Mouse (Mus musculus): ENCODE results near the gene Slc8a1. TPM values are rescaled to one million over a fixed set of nuclear protein-coding genes. Genes with fewer than 3 reads are reported as not detected.

Gene Slc8a1
- polyA plus RNA-seq, 1 experiment, result 2.1 TPM

DNA sequence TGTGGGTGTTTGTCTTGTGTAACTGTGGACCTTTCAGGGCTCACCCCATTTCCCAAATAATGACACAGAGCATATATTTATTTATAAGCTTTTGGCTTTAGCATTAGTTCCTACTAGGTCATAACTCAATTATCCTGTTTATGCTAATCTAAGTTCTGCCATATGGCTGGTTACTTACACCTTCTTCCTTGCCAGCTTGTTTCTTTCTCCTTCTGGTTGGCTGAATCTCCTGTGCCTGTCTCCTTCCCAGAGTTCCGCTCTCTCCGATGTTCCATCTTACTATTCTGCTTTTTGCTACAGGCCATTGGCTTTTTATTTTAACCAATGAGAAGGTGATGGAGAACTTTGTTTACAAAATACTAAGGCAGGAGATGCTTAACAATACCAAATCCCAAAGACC lies 374.8 kb downstream of the Slc8a1 start:
- Histone ChIP-seq H3K4me3 (ENCODE audit: insufficient read depth, poor library complexity, severe bottlenecking) (no peak overlapping the region), H3K27me3 (ENCODE audit: control insufficient read depth, insufficient read depth, insufficient read length) (no peaks in the 10 kb centered on the region), H3K36me3 (ENCODE audit: control insufficient read depth, insufficient read depth) (no peaks in the 10 kb centered on the region), H3K79me3 (ENCODE audit: low read depth) (no peaks in the 10 kb centered on the region), H3K79me2 (ENCODE audit: control insufficient read depth, insufficient read depth) (no peaks in the 10 kb centered on the region), H3ac (ENCODE audit: control insufficient read depth, insufficient read length, low read depth) (no peak overlapping the region)
- TF ChIP-seq CTCF (IDR thresholded peaks at IDR 0.05; ENCODE audit: control insufficient read depth, insufficient read depth, insufficient read length) (no peak), CEBPB (IDR thresholded peaks at IDR 0.05; ENCODE audit: low read depth) (no peak), MYOD1 (IDR thresholded peaks at IDR 0.05; ENCODE audit: control insufficient read depth, insufficient read length, low read depth) (no peak), FOSL1 (IDR thresholded peaks at IDR 0.05; ENCODE audit: insufficient read depth, low read length, poor library complexity, severe bottlenecking) (no peak), MYOG (IDR thresholded peaks at IDR 0.05; ENCODE audit: control insufficient read depth, extremely low read depth, insufficient read length) (no peak), MAX (IDR thresholded peaks at IDR 0.05) (no peak), USF1 (IDR thresholded peaks at IDR 0.05; ENCODE audit: low read depth) (no peak)

DNA sequence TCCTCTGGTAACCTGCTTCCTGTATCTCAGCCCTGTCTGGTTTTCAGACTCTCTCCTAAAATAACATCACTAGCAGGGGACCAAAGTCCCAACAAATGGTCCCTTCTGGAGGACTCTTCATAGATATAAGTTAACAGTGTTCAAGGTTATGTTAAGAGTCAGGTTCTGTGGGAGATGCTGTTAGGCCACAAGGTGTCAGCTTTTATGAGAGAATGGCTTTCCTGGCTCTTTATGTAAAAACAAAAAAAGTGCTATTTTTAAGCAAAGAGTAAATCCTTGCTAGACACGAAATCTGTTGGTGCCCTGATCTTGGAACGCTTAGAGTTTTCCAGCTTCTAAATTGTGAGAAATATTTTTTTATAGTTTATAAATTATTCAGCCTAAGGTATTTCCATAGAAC lies 377.6 kb downstream of the Slc8a1 start:
- H3K79me2 ChIP-seq (ENCODE audit: control insufficient read depth, insufficient read depth), result no peaks in the 10 kb centered on the region

DNA sequence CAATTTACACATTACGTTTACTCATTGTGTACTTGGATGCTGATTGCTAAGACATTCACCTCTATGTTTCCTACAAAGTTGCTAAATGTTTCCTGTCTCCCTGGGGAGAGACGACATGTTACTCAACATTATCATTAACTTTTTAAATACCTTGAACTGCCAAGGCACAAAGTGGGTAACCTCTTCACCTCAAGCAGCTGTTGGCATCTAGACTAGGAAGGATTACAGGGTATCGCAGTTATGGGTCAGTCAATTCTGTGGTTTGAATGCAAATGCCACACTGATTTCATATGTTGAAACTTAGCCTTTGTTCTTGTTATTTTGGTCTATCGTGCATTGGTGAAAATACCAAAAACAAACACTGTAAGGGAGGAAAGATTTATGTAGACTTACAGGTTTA lies 378.1 kb downstream of the Slc8a1 start:
- TF ChIP-seq MYOG (IDR thresholded peaks at IDR 0.05; ENCODE audit: control insufficient read depth, extremely low read depth, insufficient read length), result no peak
- no peak for TF ChIP-seq CEBPB (IDR thresholded peaks at IDR 0.05; ENCODE audit: low read depth)
- no peak for TF ChIP-seq MAX (IDR thresholded peaks at IDR 0.05)
- peak; percentile 39 for TF ChIP-seq MYOD1 (IDR thresholded peaks at IDR 0.05; ENCODE audit: control insufficient read depth, insufficient read length, low read depth)
- no peak for TF ChIP-seq CTCF (IDR thresholded peaks at IDR 0.05; ENCODE audit: control insufficient read depth, insufficient read depth, insufficient read length)
- no peak for TF ChIP-seq USF1 (IDR thresholded peaks at IDR 0.05; ENCODE audit: low read depth)
- no peak for TF ChIP-seq FOSL1 (IDR thresholded peaks at IDR 0.05; ENCODE audit: insufficient read depth, low read length, poor library complexity, severe bottlenecking)
- no peak overlapping the region for H3K4me3 ChIP-seq (ENCODE audit: insufficient read depth, poor library complexity, severe bottlenecking)
- no peaks in the 10 kb centered on the region for H3K79me3 ChIP-seq (ENCODE audit: low read depth)
- H3K36me3 ChIP-seq (ENCODE audit: control insufficient read depth, insufficient read depth), result no peaks in the 10 kb centered on the region
- no peaks in the 10 kb centered on the region for H3K27me3 ChIP-seq (ENCODE audit: control insufficient read depth, insufficient read depth, insufficient read length)
- H3ac ChIP-seq (ENCODE audit: control insufficient read depth, insufficient read length, low read depth), result no peak overlapping the region
- no peaks in the 10 kb centered on the region for H3K79me2 ChIP-seq (ENCODE audit: control insufficient read depth, insufficient read depth)

More for the DNA sequence above, 377.6 kb downstream of the Slc8a1 start:
- no peaks in the 10 kb centered on the region for H3K27me3 ChIP-seq (ENCODE audit: control insufficient read depth, insufficient read depth, insufficient read length)
- H3K4me3 ChIP-seq (ENCODE audit: insufficient read depth, poor library complexity, severe bottlenecking), result no peak overlapping the region
- H3ac ChIP-seq (ENCODE audit: control insufficient read depth, insufficient read length, low read depth), result no peak overlapping the region
- no peaks in the 10 kb centered on the region for H3K36me3 ChIP-seq (ENCODE audit: control insufficient read depth, insufficient read depth)
- H3K79me3 ChIP-seq (ENCODE audit: low read depth), result no peaks in the 10 kb centered on the region
- TF ChIP-seq MYOD1 (IDR thresholded peaks at IDR 0.05; ENCODE audit: control insufficient read depth, insufficient read length, low read depth) (no peak), CTCF (IDR thresholded peaks at IDR 0.05; ENCODE audit: control insufficient read depth, insufficient read depth, insufficient read length) (no peak), MAX (IDR thresholded peaks at IDR 0.05) (no peak), USF1 (IDR thresholded peaks at IDR 0.05; ENCODE audit: low read depth) (no peak), CEBPB (IDR thresholded peaks at IDR 0.05; ENCODE audit: low read depth) (no peak), FOSL1 (IDR thresholded peaks at IDR 0.05; ENCODE audit: insufficient read depth, low read length, poor library complexity, severe bottlenecking) (no peak), MYOG (IDR thresholded peaks at IDR 0.05; ENCODE audit: control insufficient read depth, extremely low read depth, insufficient read length) (no peak)

DNA sequence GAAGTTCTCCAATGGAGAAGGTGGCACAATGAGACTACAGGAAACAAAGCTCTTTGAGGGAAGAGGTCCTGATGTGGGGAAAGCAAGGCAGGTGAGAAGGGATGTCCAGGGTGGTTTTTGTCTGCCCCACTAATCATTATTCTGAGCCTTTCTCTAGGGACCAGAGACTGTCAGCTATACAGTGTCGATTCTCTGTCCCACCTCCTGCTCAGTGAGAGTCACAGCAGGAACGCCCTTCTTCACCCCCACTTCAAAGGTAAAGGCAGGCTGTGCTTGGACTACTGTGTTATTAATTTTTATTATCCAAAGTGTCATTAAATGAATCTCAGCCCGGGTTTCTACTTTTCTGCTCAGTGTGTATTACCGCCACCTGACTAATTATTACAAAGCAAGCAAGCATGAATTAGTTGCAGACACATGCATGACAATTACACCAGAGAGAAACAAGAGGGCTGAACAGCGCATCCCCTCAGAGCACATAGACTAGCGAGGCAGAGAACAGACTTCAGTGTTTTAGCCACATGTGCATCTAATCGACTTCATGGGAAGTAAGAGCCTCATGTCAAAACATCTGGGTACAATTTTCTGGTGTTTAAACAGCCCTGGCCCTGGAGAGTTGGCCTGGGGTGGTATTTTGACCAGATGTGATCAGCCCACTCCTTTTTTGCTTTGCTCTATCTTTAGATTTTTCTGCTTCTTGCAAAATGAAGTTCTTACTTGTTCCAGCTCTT lies 402.0 kb downstream of the Slc8a1 start:
- Histone ChIP-seq H3K36me3 (ENCODE audit: control insufficient read depth, insufficient read depth) (no peaks in the 10 kb centered on the region), H3K27me3 (ENCODE audit: control insufficient read depth, insufficient read depth, insufficient read length) (no peaks in the 10 kb centered on the region), H3K4me3 (ENCODE audit: insufficient read depth, poor library complexity, severe bottlenecking) (no peak overlapping the region), H3K79me2 (ENCODE audit: control insufficient read depth, insufficient read depth) (no peaks in the 10 kb centered on the region), H3K79me3 (ENCODE audit: low read depth) (no peaks in the 10 kb centered on the region), H3ac (ENCODE audit: control insufficient read depth, insufficient read length, low read depth) (no peak overlapping the region)
- TF ChIP-seq MYOG (IDR thresholded peaks at IDR 0.05; ENCODE audit: control insufficient read depth, extremely low read depth, insufficient read length) (no peak), USF1 (IDR thresholded peaks at IDR 0.05; ENCODE audit: low read depth) (no peak), MYOD1 (IDR thresholded peaks at IDR 0.05; ENCODE audit: control insufficient read depth, insufficient read length, low read depth) (no peak), FOSL1 (IDR thresholded peaks at IDR 0.05; ENCODE audit: insufficient read depth, low read length, poor library complexity, severe bottlenecking) (no peak), MAX (IDR thresholded peaks at IDR 0.05) (no peak), CEBPB (IDR thresholded peaks at IDR 0.05; ENCODE audit: low read depth) (no peak)

DNA sequence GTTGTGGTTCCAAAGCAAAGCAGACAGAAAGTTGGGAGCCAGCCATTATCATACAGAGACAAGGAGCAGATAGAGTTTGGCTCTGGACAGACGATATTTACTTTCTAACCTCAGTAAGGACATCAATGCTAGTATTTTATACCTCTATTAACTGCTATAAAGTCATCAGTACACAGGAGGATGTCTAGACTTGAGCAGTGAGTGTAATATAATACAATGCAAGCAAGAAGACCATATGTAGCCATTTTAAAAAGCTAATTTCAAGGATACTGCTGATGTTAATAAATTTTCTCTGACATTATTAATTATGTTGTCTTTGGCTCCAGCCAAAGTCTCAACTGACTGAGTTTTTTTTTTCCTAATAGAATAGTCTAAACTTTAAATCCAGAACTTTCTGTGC lies 402.7 kb downstream of the Slc8a1 start:
- H3K79me3 ChIP-seq (ENCODE audit: low read depth), result no peaks in the 10 kb centered on the region
- no peaks in the 10 kb centered on the region for H3K79me2 ChIP-seq (ENCODE audit: control insufficient read depth, insufficient read depth)
- no peak overlapping the region for H3ac ChIP-seq (ENCODE audit: control insufficient read depth, insufficient read length, low read depth)
- no peak for TF ChIP-seq MYOG (IDR thresholded peaks at IDR 0.05; ENCODE audit: control insufficient read depth, extremely low read depth, insufficient read length)
- no peak for TF ChIP-seq CEBPB (IDR thresholded peaks at IDR 0.05; ENCODE audit: low read depth)
- TF ChIP-seq MYOD1 (IDR thresholded peaks at IDR 0.05; ENCODE audit: control insufficient read depth, insufficient read length, low read depth), result no peak
- no peak for TF ChIP-seq CTCF (IDR thresholded peaks at IDR 0.05; ENCODE audit: control insufficient read depth, insufficient read depth, insufficient read length)
- no peak for TF ChIP-seq MAX (IDR thresholded peaks at IDR 0.05)
- H3K4me3 ChIP-seq (ENCODE audit: insufficient read depth, poor library complexity, severe bottlenecking), result no peak overlapping the region
- H3K36me3 ChIP-seq (ENCODE audit: control insufficient read depth, insufficient read depth), result no peaks in the 10 kb centered on the region
- H3K27me3 ChIP-seq (ENCODE audit: control insufficient read depth, insufficient read depth, insufficient read length), result no peaks in the 10 kb centered on the region

Data from C2C12 (cell line).